Mouse (Mus musculus) limb, embryonic 12.5 days (tissue): ENCODE data around the gene BC004004. TPM values are rescaled to one million over a fixed set of nuclear protein-coding genes. Genes with fewer than 3 reads are reported as not detected.

Experiments used
- ATAC-seq: fragments of 200-750 bp; cut with Nextera tagmentation; 2 replicates; pipeline ENCODE4 v1.8.0; 2017; ENCODE audit warnings: low read depth, moderate TSS enrichment; ENCODE audit not compliant: insufficient number of reproducible peaks, insufficient read depth, low FRiP score, low TSS enrichment
- H3K27ac ChIP-seq: fragments of 300-500 bp; sonication (generic); 2 replicates; pipeline ENCODE4 v1.5.1; 2016; ENCODE audit warnings: mild to moderate bottlenecking, moderate library complexity
- H3K27me3 ChIP-seq: fragments of 300-500 bp; sonication (generic); 2 replicates; pipeline ENCODE4 v1.6.1; 2016; ENCODE audit warnings: mild to moderate bottlenecking, moderate library complexity
- H3K36me3 ChIP-seq: fragments of 300-500 bp; sonication (generic); 2 replicates; pipeline ENCODE4 v1.6.1; 2016; ENCODE audit warnings: mild to moderate bottlenecking, moderate library complexity
- H3K4me1 ChIP-seq: fragments of 300-500 bp; sonication (generic); replicated peaks from 2 replicates; pipeline ENCODE4 v1.6.1; 2016
- H3K4me2 ChIP-seq: fragments of 300-500 bp; sonication (generic); 2 replicates; pipeline ENCODE4 v1.6.1; 2016; ENCODE audit warnings: mild to moderate bottlenecking, moderate library complexity
- H3K4me3 ChIP-seq: fragments of 300-500 bp; sonication (generic); replicated peaks from 2 replicates; pipeline ENCODE4 v1.5.1; 2016; ENCODE audit warnings: mild to moderate bottlenecking
- H3K9ac ChIP-seq: fragments of 300-500 bp; sonication (generic); replicated peaks from 2 replicates; pipeline ENCODE4 v1.6.1; 2016; ENCODE audit warnings: mild to moderate bottlenecking, moderate library complexity
- H3K9me3 ChIP-seq: fragments of 300-500 bp; sonication (generic); 2 replicates; pipeline ENCODE4 v1.6.1; 2016; ENCODE audit warnings: mild to moderate bottlenecking, moderate library complexity
- WGBS: fragments of 180-500 bp; shearing (Covaris S2); methylation state at CpG from one replicate; pipeline ENCODE4 v1.1.7; 2016; 5-methylcytosine and 5-hydroxymethylcytosine counted together
- polyA plus RNA-seq: library from polyadenylated mRNA; unstranded; fragments of >200 nt; fragmentation: Nextera tagmentation; extraction: Ambion mirVana; gene quantifications from 2 replicates; pipeline ENCODE4 v1.2.1, GENCODE M21; 2016

BC004004 gene
- polyA plus RNA-seq, 1 experiment from 2014 or later, result 52.8 TPM

DNA sequence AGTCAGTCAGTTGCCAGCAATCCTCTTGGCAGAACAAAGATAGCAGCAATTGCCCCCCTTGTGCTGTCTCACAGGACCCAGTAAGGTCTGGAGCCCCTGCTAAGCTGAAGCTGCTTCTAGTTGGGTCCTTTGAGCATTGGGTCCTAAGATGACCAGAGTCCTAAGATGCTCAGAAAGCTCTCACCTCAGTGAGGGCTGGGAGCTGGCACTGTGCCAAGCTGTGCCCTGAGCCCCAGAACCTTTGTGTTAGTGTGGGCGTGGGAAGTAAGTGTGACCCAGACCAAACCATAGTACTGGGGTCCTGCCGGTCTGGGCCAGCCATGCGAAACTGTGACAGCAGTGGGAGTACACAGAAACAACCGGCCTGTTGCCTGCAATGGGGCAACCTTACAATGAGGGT is 30.7 kb downstream of the BC004004 start:
- WGBS, result 93% methylated on average over 4 of the region's 4 CpGs
- H3K36me3 ChIP-seq, result peaks cover 65% of the 10 kb centered on the region

DNA sequence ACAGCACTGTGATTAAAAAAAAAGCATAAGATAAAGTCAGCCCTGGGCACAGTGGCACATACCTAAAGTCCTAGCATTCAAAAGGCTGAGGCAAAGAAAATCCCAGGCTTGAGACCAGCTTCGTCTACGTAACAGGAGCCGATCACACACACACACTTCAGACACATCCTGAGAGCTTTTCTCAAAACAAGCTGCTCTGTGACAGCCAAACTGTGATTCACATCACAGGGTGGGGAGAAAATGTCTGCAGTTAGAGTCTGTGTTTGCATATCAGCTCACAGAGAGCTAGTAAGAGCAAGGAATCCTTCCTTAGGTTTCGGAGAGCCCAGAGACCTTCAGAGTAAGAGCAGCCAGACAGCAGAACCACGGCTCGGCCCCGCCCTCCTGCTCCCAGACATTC is 32.3 kb downstream of the BC004004 start:
- ATAC-seq, result no peak
- Histone ChIP-seq H3K36me3 (peaks cover 50% of the 10 kb centered on the region), H3K4me1 (peaks cover 50% of the 10 kb centered on the region)

More for the DNA sequence above, 30.7 kb downstream of the BC004004 start:
- no peaks in the 10 kb centered on the region for H3K9me3 ChIP-seq
- H3K4me3 ChIP-seq, result no peak overlapping the region
- no peak overlapping the region for H3K27ac ChIP-seq
- H3K9ac ChIP-seq, result no peak overlapping the region
- ATAC-seq, result no peak
- peaks cover 39% of the 10 kb centered on the region for H3K4me1 ChIP-seq
- H3K27me3 ChIP-seq, result no peaks in the 10 kb centered on the region
- no peak overlapping the region for H3K4me2 ChIP-seq

DNA sequence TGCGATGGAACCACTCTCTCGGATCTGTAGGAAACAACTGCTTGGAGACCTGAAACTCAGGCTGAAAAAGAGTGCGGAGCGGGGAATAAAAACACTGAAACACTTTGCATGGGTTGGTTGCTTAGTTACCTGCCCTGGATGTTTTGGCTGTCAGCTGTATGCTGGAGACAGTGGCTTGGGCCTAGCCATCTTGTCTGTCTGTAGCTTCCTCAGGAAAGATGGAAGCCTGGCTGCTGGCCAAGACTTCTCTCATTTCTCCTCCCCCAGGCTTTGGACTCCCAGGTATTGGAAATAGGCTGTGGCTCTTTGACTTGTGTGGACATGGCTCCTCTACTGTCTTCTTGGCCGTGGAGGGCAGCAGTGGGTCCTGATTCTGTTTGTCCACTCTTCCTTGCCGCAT is 32.8 kb downstream of the BC004004 start:
- WGBS, result 95% methylated on average over 6 of the region's 6 CpGs
- Histone ChIP-seq H3K4me2 (no peak overlapping the region), H3K9me3 (no peaks in the 10 kb centered on the region), H3K27ac (no peak overlapping the region), H3K4me3 (no peak overlapping the region), H3K36me3 (peaks cover 50% of the 10 kb centered on the region), H3K27me3 (no peaks in the 10 kb centered on the region), H3K9ac (no peak overlapping the region), H3K4me1 (peaks cover 52% of the 10 kb centered on the region)
- ATAC-seq, result no peak

More for the DNA sequence above, 32.3 kb downstream of the BC004004 start:
- WGBS, result 93% methylated on average over 7 of the region's 7 CpGs
- Histone ChIP-seq H3K4me3 (no peak overlapping the region), H3K27ac (no peak overlapping the region), H3K9ac (no peak overlapping the region), H3K27me3 (no peaks in the 10 kb centered on the region), H3K9me3 (no peaks in the 10 kb centered on the region), H3K4me2 (no peak overlapping the region)

DNA sequence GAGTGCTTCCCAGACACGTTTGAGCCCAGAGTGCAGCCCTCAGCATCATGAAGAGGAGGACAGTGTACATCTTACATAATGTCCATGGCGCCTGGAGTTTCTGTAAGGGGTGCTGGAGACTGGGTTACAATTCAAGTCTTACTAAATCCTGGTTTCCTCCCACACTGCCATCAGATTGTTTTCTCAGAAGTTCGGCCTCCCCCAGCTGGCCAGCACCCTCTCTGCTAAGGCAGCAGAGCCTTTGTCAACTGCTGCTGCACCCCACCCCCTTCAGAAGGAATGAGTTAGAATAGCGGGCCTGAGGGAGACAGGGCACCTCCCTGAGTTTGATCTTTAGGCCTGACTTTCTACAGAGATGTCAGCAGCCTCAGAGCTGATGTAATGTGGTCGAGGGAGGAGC is 33.6 kb downstream of the BC004004 start:
- Histone ChIP-seq H3K27ac (no peak overlapping the region), H3K27me3 (no peaks in the 10 kb centered on the region), H3K9ac (no peak overlapping the region), H3K4me1 (peaks cover 45% of the 10 kb centered on the region), H3K9me3 (no peaks in the 10 kb centered on the region), H3K4me2 (no peak overlapping the region), H3K4me3 (no peak overlapping the region), H3K36me3 (peaks cover 46% of the 10 kb centered on the region)
- 75% methylated on average over 5 of the region's 5 CpGs for WGBS
- no peak for ATAC-seq

DNA sequence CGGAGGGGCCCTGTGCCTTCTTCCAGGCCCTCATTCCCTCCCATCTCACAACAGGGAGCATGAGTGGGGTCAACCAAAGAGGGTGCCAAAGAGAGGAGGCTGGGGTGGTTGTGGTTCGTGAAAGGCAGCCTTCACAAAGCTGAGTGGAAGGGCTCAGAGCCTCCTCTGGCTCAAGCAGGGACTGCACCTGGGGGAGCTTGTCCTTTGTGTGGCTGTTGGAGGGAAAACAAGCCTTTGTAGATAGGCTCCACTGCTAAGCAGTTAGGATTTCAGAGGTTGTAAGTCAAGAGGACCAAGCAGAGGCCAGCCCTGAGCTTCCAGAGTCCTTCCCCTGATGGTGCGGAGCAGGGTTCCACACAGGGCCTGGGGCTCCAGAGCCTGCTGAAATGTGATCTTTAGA is 34.5 kb downstream of the BC004004 start:
- H3K9ac ChIP-seq, result 0 out of 2 replicates have a peak overlapping the region, but pooled peaks have one; percentile 23
- H3K4me3 ChIP-seq, result no peak overlapping the region
- ATAC-seq, result no peak
- no peaks in the 10 kb centered on the region for H3K9me3 ChIP-seq
- 49% methylated on average over 3 of the region's 3 CpGs for WGBS
- H3K4me2 ChIP-seq, result no peak overlapping the region
- H3K36me3 ChIP-seq, result peaks cover 41% of the 10 kb centered on the region
- H3K27me3 ChIP-seq, result no peaks in the 10 kb centered on the region
- peak overlapping the region; percentile 73 for H3K27ac ChIP-seq
- H3K4me1 ChIP-seq, result peaks cover 41% of the 10 kb centered on the region

DNA sequence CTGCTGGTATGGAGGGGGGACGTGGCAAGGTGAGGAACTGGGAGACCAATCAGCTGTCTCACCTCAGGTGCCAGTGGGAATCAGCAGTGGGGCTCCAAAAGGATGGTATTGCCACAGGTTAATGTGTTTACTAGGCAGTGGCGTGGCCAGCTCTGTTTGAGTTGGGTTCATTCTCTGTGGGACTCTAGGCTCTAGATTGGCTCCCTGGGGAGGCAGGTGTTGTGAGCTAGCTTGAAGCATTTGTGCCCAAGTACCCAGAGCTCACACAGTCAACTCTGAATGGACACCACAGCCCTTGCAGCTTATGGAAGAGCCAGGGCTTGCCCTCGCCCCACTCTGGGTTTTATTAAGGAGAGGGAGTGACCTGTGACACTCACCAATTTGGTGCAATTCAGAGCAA is 35.3 kb downstream of the BC004004 start:
- no peaks in the 10 kb centered on the region for H3K9me3 ChIP-seq
- no peak for ATAC-seq
- 0 out of 2 replicates have a peak overlapping the region, but pooled peaks have one; percentile 23 for H3K9ac ChIP-seq
- no peaks in the 10 kb centered on the region for H3K27me3 ChIP-seq
- no peak overlapping the region for H3K4me3 ChIP-seq
- peaks cover 33% of the 10 kb centered on the region for H3K36me3 ChIP-seq
- no peak overlapping the region for H3K4me2 ChIP-seq
- peaks cover 41% of the 10 kb centered on the region for H3K4me1 ChIP-seq
- H3K27ac ChIP-seq, result peak overlapping the region; percentile 73; the same call in 1 of the 2 replicates
- WGBS, result 69% methylated on average over 3 of the region's 3 CpGs

DNA sequence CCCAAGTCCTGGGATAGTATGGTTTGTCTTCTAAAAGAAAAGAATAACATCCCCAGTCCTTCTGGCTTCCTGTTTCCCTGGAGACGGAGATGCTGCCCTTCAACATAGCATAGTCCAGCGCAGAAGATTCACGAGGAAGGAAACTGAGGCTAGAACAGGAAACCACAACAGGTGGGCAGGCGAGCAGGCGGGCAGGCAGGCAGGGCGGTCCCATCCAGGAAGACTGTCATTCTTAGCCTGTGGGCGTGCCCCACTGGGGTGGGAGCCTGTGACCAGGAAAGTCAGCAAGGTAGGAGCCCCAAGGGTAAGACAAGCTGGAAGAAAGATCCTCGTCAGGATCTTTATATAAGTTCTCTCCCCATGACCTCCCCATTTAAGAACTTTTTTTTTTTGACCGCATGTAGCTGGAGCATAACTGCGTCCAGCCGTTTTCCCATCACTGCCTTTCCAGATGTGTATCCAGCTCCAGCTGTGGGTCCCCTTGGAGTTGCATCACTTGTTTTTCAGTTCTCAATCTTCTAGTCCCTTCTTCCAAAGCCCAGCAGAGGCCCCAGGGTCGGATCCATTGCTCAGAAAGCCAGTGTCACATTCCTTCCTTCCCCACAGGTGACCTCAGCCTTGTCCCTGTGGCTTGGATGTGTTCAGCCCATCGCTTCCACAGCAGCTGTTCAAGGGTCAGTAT is 35.9 kb downstream of the BC004004 start:
- H3K36me3 ChIP-seq, result peaks cover 27% of the 10 kb centered on the region
- no peak overlapping the region for H3K4me2 ChIP-seq
- H3K4me1 ChIP-seq, result peaks cover 41% of the 10 kb centered on the region
- no peaks in the 10 kb centered on the region for H3K9me3 ChIP-seq
- H3K9ac ChIP-seq, result no peak overlapping the region
- WGBS, result 58% methylated on average over 13 of the region's 13 CpGs
- no peak for ATAC-seq
- H3K4me3 ChIP-seq, result no peak overlapping the region
- peak overlapping the region; percentile 64 for H3K27ac ChIP-seq
- no peaks in the 10 kb centered on the region for H3K27me3 ChIP-seq

DNA sequence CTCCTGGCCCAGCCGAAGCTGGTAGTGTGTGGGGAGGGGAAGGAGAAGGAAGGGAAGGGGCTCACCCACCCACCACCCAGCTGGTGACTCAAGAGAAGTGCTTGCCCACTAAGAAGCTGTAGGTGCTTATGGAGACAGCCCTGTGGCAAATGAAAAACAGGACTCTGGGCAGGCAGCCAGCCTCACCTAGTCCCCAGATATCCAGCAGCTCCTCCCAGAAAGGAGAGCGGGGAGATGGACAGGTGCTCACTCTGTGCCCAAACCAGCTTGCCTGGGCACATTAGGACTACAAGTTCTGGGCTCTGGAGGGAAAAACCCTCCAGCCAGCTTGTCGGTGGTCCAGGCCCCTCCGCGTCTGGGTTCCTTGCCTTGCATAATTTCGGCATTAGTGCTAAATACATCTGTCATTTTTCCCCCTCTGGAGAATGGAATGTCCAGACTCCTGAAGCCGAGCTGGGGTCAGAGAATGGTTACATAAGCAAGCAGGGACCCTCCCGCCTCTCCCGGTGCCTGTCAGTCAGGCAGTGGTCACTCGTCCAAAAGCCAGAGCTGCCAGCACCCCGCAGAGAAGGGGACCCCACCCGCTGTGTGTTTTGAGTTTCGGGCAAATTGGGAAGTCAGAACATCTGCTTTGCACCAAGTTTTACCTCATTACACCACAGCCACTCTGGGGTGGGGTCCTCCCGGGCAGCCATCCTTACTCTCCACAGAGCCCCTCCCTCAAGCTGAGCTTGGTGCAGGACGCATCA is 36.6 kb downstream of the BC004004 start:
- WGBS, result 20% methylated on average over 15 of the region's 15 CpGs
- Histone ChIP-seq H3K4me3 (no peak overlapping the region), H3K4me1 (peaks cover 45% of the 10 kb centered on the region), H3K9me3 (no peaks in the 10 kb centered on the region), H3K4me2 (peak overlapping the region; percentile 23), H3K9ac (no peak overlapping the region; the same call in 1 of the 2 replicates), H3K27me3 (no peaks in the 10 kb centered on the region), H3K36me3 (peaks cover 20% of the 10 kb centered on the region), H3K27ac (peak overlapping the region; percentile 64)
- peak; percentile 66; the same call in 1 of the 2 replicates for ATAC-seq

DNA sequence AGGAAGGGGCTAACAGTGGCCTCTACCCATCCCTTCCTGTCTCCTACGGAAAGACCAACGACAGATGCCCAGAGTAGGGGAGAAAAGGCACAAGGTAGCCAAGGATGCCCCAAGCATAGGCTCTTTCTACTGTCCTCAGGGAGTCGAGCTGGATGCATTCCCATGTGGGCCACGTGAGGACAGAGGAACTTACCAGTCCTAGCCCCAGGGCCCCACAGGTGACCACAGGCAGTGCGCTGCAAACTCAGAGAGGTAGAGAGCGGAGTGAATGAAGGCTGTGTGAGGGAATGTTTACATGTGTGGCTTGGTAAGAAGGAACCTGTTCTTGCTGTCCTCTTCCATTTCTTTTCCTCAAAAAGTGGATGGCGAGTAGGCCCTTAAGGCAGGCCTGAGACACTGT is 37.3 kb downstream of the BC004004 start:
- H3K36me3 ChIP-seq, result peaks cover 15% of the 10 kb centered on the region
- no peak for ATAC-seq
- peaks cover 47% of the 10 kb centered on the region for H3K4me1 ChIP-seq
- H3K4me2 ChIP-seq, result peak overlapping the region; percentile 23; the same call in 1 of the 2 replicates
- no peaks in the 10 kb centered on the region for H3K27me3 ChIP-seq
- no peak overlapping the region; the same call in 1 of the 2 replicates for H3K9ac ChIP-seq
- peak overlapping the region; percentile 59; the same call in 1 of the 2 replicates for H3K27ac ChIP-seq
- WGBS, result 61% methylated on average over 7 of the region's 7 CpGs
- H3K4me3 ChIP-seq, result no peak overlapping the region
- H3K9me3 ChIP-seq, result no peaks in the 10 kb centered on the region

DNA sequence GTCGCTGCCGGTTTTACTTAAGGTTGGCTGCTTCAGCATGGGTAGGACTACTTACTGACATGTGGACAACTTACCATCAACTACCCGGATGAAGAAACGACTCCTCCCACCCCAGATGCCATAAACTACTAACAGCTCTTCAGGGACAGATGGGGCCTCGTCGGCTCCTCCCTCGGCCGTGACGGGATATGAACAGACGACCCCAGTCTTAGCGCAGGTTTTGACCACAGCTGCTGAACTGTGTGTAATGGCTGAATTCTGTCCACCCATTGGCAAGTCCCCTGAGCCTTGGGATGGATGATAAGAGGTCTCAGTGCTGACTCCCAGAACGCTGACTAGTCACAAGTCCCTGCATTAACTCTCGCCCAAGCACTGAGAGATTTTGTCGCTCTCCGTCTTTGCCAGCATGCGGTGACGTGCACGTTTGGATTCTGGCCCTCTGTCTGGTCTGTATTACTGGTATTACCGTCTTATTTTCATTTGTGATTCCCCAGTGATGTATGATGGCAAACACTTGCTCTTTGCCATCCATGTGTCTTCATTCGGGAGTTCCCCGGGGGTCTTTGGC is 41.6 kb downstream of the BC004004 start:
- Histone ChIP-seq H3K27ac (no peak overlapping the region), H3K4me1 (peaks cover 22% of the 10 kb centered on the region), H3K9ac (no peak overlapping the region), H3K27me3 (no peaks in the 10 kb centered on the region), H3K4me3 (no peak overlapping the region), H3K36me3 (no peaks in the 10 kb centered on the region), H3K4me2 (no peak overlapping the region), H3K9me3 (no peaks in the 10 kb centered on the region)
- WGBS, result 68% methylated on average over 21 of the region's 21 CpGs
- ATAC-seq, result no peak

DNA sequence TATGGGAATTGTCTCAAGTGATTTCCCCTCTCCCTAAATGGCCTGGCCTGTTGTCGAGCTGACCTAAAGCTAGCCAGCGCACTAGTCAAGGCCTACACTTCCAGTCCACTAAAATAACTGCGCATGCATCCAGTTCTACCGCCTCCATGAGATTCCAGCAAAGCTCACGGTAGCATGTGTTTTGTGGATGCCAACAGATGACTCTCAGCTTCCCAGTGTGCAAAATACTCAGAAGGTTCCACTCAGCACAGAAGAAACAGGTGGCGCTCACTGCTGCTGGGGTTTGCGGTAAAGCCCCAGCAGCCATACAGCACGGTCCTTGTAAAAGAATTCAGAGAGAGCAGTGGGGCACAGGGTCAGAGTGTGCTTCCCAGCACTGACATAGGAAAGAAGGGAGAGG is 43.0 kb downstream of the BC004004 start:
- H3K4me3 ChIP-seq, result no peak overlapping the region
- 85% methylated on average over 8 of the region's 8 CpGs for WGBS
- no peak for ATAC-seq
- no peaks in the 10 kb centered on the region for H3K9me3 ChIP-seq
- no peaks in the 10 kb centered on the region for H3K27me3 ChIP-seq
- H3K4me2 ChIP-seq, result no peak overlapping the region
- peaks cover 20% of the 10 kb centered on the region for H3K4me1 ChIP-seq
- no peaks in the 10 kb centered on the region for H3K36me3 ChIP-seq
- no peak overlapping the region for H3K9ac ChIP-seq
- H3K27ac ChIP-seq, result no peak overlapping the region
